Mouse (Mus musculus) subcutaneous adipose tissue, adult 2 months (tissue): Measurements from ENCODE around the gene Chfr. TPM values are rescaled to one million over a fixed set of nuclear protein-coding genes. Genes with fewer than 3 reads are reported as not detected.

Source experiments
- polyA plus RNA-seq: library from polyadenylated mRNA; depleted of rRNA; stranded (reverse); fragments of >200 nt; gene quantifications from 2 replicates; pipeline ENCODE4 v1.2.3, GENCODE M21; 2012; ENCODE audit warnings: low replicate concordance; rRNA removed

The Chfr gene
- 28.4 and 39.8 TPM in 2 replicates for polyA plus RNA-seq

GRCm38 (mm10) chr5:110135293-110136086 is at the start of gene Chfr:
Gene Chfr, plus strand, starts transcription at chr5:110135842.

GRCm38 (mm10) chr5:110094030-110094846 is 41.4 kb upstream of the Chfr start, which contains the start of gene Gm35315:
Gene Gm35315, minus strand, starts transcription at chr5:110094420.

GRCm38 (mm10) chr5:110099656-110100580 is 35.7 kb upstream of the Chfr start, which contains the start of gene Plcxd1:
Gene Plcxd1, plus strand, starts transcription at chr5:110099969.

GRCm38 (mm10) chr5:110107581-110108304 is 27.9 kb upstream of the Chfr start, which contains the start of gene Gtpbp6:
Gene Gtpbp6, minus strand, starts transcription at chr5:110108197.

GRCm38 (mm10) chr5:110109991-110110441 is 25.6 kb upstream of the Chfr start, which contains the start of gene Zfp605:
Gene Zfp605, plus strand, starts transcription at chr5:110110092.

GRCm38 (mm10) chr5:110176362-110177020 is 40.8 kb downstream of the Chfr start, which contains the start of gene Golga3:
Gene Golga3, plus strand, starts transcription at chr5:110176701.

Other genes with a start within 250 kb of the Chfr start
- 2.0 and 3.8 TPM in 2 replicates for gene Gm15446, start 212.4 kb upstream of the Chfr start, polyA plus RNA-seq
- 4.8 and 9.3 TPM in 2 replicates for gene Zfp932, start 139.3 kb upstream of the Chfr start, polyA plus RNA-seq
- 0.23 and 0.86 TPM in 2 replicates for gene Gm17655, start 63.3 kb upstream of the Chfr start, polyA plus RNA-seq
- 0.21 and 0.27 TPM in 2 replicates for gene Gm35315, start 41.4 kb upstream of the Chfr start, polyA plus RNA-seq
- gene Plcxd1, start 35.9 kb upstream of the Chfr start, polyA plus RNA-seq, result 0.07 and 0.40 TPM in 2 replicates
- gene Gtpbp6, start 27.6 kb upstream of the Chfr start, polyA plus RNA-seq, result 70.9 and 137 TPM in 2 replicates
- gene Zfp605, start 25.8 kb upstream of the Chfr start, polyA plus RNA-seq, result 0.92 and 1.3 TPM in 2 replicates
- 11.2 and 13.7 TPM in 2 replicates for gene Golga3, start 40.9 kb downstream of the Chfr start, polyA plus RNA-seq
- 10.1 and 16.1 TPM in 2 replicates for gene Ankle2, start 95.2 kb downstream of the Chfr start, polyA plus RNA-seq
- 24.5 and 35.1 TPM in 2 replicates for gene Pgam5, start 134.1 kb downstream of the Chfr start, polyA plus RNA-seq
- 19.6 and 48.8 TPM in 2 replicates for gene Pxmp2, start 150.3 kb downstream of the Chfr start, polyA plus RNA-seq
- gene Pole, start 150.5 kb downstream of the Chfr start, polyA plus RNA-seq, result 3.6 and 11.5 TPM in 2 replicates
- 0.46 and 4.0 TPM in 2 replicates for gene P2rx2, start 207.4 kb downstream of the Chfr start, polyA plus RNA-seq
- 0.18 TPM in 1 of 2 replicates, not detected in the other for gene Lrcol1, start 208.9 kb downstream of the Chfr start, polyA plus RNA-seq